Mouse (Mus musculus) testis, postnatal 10 days (tissue): ENCODE data around the gene Bptf.
"Not testable (repeated sequence)": the region's sequence is repeated elsewhere in the genome, so short reads cannot be mapped to it uniquely, and the experiment has no call there.

Source experiments
- DNase-seq: peaks from one replicate; pipeline ENCODE4 v3.0.0; 2021; ENCODE audit warnings: low spot score

Gene Bptf

GRCm38 (mm10) chr11:106985979-106986604 lies 145.8 kb downstream of the Bptf start:
- DNase-seq, result not testable (repeated sequence)
